Mouse (Mus musculus): Measurements from ENCODE around the gene Mknk2. TPM values are rescaled to one million over a fixed set of nuclear protein-coding genes. Genes with fewer than 3 reads are reported as not detected.
A peak's percentile ranks its signal among the peaks of the same experiment; 100 is the strongest.
"Not testable (repeated sequence)": the region's sequence is repeated elsewhere in the genome, so short reads cannot be mapped to it uniquely, and the experiment has no call there.

The Mknk2 gene
- polyA plus RNA-seq, 1 experiment from 2014 or later: 71.1 TPM

DNA sequence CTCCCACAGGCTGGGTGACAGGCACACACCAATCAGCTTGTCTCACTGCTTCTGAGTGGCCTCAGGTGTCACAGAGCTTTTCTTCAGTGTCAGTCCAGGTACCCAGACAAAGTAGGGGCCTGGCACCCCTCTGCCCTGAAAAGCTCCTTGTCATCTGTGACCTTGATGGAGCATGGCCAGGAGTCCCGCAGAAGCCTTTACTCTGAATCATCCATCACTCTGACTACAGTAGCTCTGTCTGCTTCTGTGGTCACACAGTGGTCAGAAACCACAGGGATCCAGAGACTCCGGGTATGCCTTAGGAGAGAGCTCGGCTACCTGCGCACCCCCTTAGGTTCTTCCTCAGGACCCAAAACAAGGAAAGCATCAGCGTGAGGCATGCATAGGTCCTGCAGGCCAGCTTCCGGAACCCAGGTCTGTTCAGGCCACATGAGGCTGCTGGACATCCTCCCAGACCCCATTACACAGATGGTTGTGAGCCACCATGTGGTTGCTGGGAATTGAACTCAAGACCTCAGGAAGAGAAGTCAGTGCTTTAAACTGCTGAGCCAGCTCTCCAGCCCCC, 24.7 kb downstream of the Mknk2 start:
- Histone ChIP-seq H3K36me3 (ENCODE audit: control insufficient read depth, insufficient read depth, low read length) (peaks cover 6% of the 10 kb centered on the region; the same call in 1 of the 2 replicates), H3K9me3 (ENCODE audit: control insufficient read depth, low read length) (no peaks in the 10 kb centered on the region), H3K4me1 (replicated peaks; ENCODE audit: control insufficient read depth, insufficient read depth, low read length) (peaks cover 14% of the 10 kb centered on the region), H3K4me2 (ENCODE audit: low read length) (no peak overlapping the region), H3K4me3 (ENCODE audit: low read depth, low read length) (no peak overlapping the region), H3K9ac (ENCODE audit: low read length) (no peak overlapping the region), H3K27me3 (replicated peaks; ENCODE audit: control insufficient read depth, insufficient read depth, low read length) (no peaks in the 10 kb centered on the region), H3K27ac (ENCODE audit: low read depth) (no peak overlapping the region)
- WGBS: 87% methylated on average over 6 of the region's 6 CpGs
- DNase-seq (ENCODE audit: low spot score) (no peak), ATAC-seq (replicated peaks; ENCODE audit: low FRiP score, low TSS enrichment, low read depth) (no peak)

DNA sequence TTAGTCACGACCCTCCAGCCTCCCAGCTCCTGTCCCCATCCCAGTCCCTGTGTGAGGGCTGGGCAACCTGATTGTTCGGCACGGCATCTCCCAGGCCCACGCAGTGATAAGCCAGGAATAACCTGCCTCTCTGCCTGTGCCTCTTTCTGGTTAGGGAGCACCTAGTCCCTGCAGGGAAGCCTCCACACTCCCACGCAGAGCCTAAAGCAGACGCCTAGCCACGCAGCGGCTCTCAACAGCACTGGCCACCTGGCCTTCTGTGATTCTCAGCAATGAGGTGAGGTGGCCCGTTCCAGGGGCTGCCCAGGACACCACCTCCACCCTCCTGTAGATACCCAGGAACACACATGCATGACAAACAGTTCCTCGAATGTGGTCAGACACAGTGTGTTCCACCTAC, 27.5 kb downstream of the Mknk2 start:
- WGBS: 91% methylated on average over 10 of the region's 10 CpGs
- DNase-seq (ENCODE audit: low spot score): no peak
- H3K27ac ChIP-seq (ENCODE audit: low read depth): no peak overlapping the region
- peaks cover 29% of the 10 kb centered on the region for H3K36me3 ChIP-seq (ENCODE audit: control insufficient read depth, insufficient read depth, low read length)
- no peak overlapping the region for H3K4me3 ChIP-seq (ENCODE audit: low read depth, low read length)
- no peaks in the 10 kb centered on the region for H3K27me3 ChIP-seq (replicated peaks; ENCODE audit: control insufficient read depth, insufficient read depth, low read length)
- no peak overlapping the region for H3K4me2 ChIP-seq (ENCODE audit: low read length)
- no peak overlapping the region for H3K9ac ChIP-seq (ENCODE audit: low read length)
- no peaks in the 10 kb centered on the region for H3K9me3 ChIP-seq (ENCODE audit: control insufficient read depth, low read length)
- no peak for ATAC-seq (replicated peaks; ENCODE audit: low FRiP score, low TSS enrichment, low read depth)
- H3K4me1 ChIP-seq (replicated peaks; ENCODE audit: control insufficient read depth, insufficient read depth, low read length): peaks cover 10% of the 10 kb centered on the region

DNA sequence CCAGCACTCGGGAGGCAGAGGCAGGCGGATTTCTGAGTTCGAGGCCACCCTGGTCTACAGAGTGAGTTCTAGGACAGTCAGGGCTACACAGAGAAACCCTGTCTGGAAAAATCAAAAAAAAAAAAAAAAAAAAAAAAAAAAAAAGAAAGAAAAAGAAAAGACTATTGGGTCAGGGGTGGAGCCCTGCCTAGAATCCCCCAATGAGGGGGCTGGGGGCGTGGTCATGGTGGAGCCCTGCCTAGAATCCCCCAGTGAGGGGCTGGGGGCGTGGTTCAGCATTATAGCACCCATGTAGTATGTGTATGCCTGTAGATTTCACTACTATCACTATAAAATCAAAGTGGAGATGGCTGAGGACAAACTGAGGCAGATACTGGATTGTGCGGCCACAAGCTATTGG, 28.0 kb downstream of the Mknk2 start:
- H3K9me3 ChIP-seq (ENCODE audit: control insufficient read depth, low read length); H3K4me1 ChIP-seq (replicated peaks; ENCODE audit: control insufficient read depth, insufficient read depth, low read length); ATAC-seq (replicated peaks; ENCODE audit: low FRiP score, low TSS enrichment, low read depth); H3K27ac ChIP-seq (ENCODE audit: low read depth); H3K4me3 ChIP-seq (ENCODE audit: low read depth, low read length); DNase-seq (ENCODE audit: low spot score); H3K27me3 ChIP-seq (replicated peaks; ENCODE audit: control insufficient read depth, insufficient read depth, low read length); H3K4me2 ChIP-seq (ENCODE audit: low read length); H3K9ac ChIP-seq (ENCODE audit: low read length): not testable (repeated sequence)
- WGBS: 87% methylated on average over 6 of the region's 6 CpGs
- H3K36me3 ChIP-seq (ENCODE audit: control insufficient read depth, insufficient read depth, low read length): peaks cover 34% of the 10 kb centered on the region

DNA sequence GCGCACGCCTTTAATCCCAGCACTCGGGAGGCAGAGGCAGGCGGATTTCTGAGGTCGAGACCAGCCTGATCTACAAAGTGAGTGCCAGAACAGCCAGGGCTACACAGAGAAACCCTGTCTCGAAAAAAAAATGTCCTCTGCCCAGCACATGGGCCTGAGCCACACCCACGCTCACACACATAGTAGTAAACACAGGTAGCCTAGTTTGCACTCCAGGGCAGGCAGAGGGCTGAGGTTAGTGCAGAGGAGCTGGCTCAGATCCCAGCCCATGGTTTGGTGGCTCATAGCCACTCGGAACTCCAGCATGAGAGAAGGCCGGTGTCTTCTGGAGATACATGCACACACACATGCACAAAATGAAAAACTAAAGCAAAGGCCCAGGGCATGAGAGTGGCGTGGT, 31.0 kb downstream of the Mknk2 start:
- H3K4me3 ChIP-seq (ENCODE audit: low read depth, low read length): no peak overlapping the region
- no peak overlapping the region for H3K4me2 ChIP-seq (ENCODE audit: low read length)
- H3K4me1 ChIP-seq (replicated peaks; ENCODE audit: control insufficient read depth, insufficient read depth, low read length): no peaks in the 10 kb centered on the region
- no peak overlapping the region for H3K9ac ChIP-seq (ENCODE audit: low read length)
- DNase-seq (ENCODE audit: low spot score) (no peak), ATAC-seq (replicated peaks; ENCODE audit: low FRiP score, low TSS enrichment, low read depth) (no peak)
- no peaks in the 10 kb centered on the region for H3K9me3 ChIP-seq (ENCODE audit: control insufficient read depth, low read length)
- WGBS: 90% methylated on average over 10 of the region's 10 CpGs
- H3K36me3 ChIP-seq (ENCODE audit: control insufficient read depth, insufficient read depth, low read length): peaks cover 63% of the 10 kb centered on the region
- no peaks in the 10 kb centered on the region for H3K27me3 ChIP-seq (replicated peaks; ENCODE audit: control insufficient read depth, insufficient read depth, low read length)
- H3K27ac ChIP-seq (ENCODE audit: low read depth): no peak overlapping the region

DNA sequence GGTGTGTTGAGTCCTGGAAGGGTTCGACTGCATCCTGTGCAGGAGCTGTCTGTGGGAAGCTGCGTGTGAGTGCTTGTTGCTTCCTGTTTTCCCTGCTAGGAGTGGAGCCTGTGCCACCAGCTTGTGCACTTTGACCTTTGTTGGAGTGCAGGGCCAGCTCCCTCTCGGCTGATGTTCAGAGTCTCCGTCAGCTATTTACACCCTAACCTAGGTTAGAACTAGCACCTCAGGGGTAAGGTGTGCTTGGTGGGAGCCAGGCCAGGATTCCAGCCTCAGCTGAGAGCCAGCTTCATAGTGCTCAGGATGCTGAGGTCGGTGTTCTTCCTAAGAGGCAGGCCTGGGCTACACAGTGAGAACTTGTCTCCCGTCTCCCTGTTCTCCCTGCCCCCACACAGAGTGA, 42.6 kb downstream of the Mknk2 start:
- DNase-seq (ENCODE audit: low spot score) (no peak), ATAC-seq (replicated peaks; ENCODE audit: low FRiP score, low TSS enrichment, low read depth) (no peak)
- Histone ChIP-seq H3K4me2 (ENCODE audit: low read length) (no peak overlapping the region), H3K27me3 (replicated peaks; ENCODE audit: control insufficient read depth, insufficient read depth, low read length) (no peaks in the 10 kb centered on the region), H3K9me3 (ENCODE audit: control insufficient read depth, low read length) (no peaks in the 10 kb centered on the region), H3K4me3 (ENCODE audit: low read depth, low read length) (no peak overlapping the region), H3K36me3 (ENCODE audit: control insufficient read depth, insufficient read depth, low read length) (peaks cover 76% of the 10 kb centered on the region), H3K27ac (ENCODE audit: low read depth) (no peak overlapping the region), H3K9ac (ENCODE audit: low read length) (no peak overlapping the region), H3K4me1 (replicated peaks; ENCODE audit: control insufficient read depth, insufficient read depth, low read length) (no peaks in the 10 kb centered on the region)
- 73% methylated on average over 6 of the region's 6 CpGs for WGBS

DNA sequence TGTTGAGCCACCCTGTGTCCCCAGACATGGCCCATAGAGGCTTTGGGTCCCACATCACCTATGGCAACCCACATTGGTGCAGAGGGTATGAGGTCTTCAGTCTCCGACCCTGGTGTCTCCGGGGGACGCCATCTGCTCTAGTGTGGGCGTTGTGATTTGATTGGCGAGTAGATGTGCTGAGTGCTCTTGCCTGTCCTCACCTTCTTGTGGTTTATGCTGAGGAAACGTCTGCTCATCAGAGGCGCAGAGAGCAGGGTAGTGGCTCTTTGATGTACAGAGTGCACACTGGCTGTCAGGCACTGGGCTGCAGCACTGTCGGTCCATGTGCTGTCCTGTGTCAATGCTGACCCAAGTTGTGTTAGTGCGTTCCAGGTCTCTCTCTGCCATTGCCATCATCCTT, 49.0 kb downstream of the Mknk2 start:
- WGBS: 84% methylated on average over 9 of the region's 9 CpGs
- no peak for ATAC-seq (replicated peaks; ENCODE audit: low FRiP score, low TSS enrichment, low read depth)
- no peak overlapping the region for H3K27ac ChIP-seq (ENCODE audit: low read depth)

DNA sequence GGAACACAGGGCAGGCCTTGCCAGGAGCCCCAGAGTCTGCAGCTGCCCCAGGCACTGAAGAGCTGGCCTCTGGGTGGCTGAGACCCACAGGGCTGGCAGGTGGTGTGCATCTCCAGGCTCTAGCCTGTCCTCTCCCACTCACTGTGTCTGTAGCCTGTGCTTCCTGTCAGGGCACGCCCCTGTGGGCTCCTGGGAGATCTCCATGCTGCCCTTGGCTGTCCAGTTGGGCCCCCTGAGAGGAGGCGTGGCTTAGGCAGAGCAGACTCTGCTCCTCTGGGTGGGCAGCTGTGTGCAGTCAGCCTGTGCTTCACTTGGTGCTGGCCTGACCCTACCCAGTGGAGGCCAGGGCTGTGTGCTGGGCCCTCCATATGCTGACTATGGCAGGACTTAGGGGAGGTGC, 50.2 kb downstream of the Mknk2 start:
- Histone ChIP-seq H3K27me3 (replicated peaks; ENCODE audit: control insufficient read depth, insufficient read depth, low read length) (no peaks in the 10 kb centered on the region), H3K4me1 (replicated peaks; ENCODE audit: control insufficient read depth, insufficient read depth, low read length) (peaks cover 19% of the 10 kb centered on the region), H3K4me2 (ENCODE audit: low read length) (no peak overlapping the region), H3K27ac (ENCODE audit: low read depth) (peak overlapping the region; percentile 47; the same call in 1 of the 2 replicates), H3K36me3 (ENCODE audit: control insufficient read depth, insufficient read depth, low read length) (0 out of 2 replicates have a peak, but pooled peaks cover 14% of the 10 kb centered on the region), H3K9me3 (ENCODE audit: control insufficient read depth, low read length) (no peaks in the 10 kb centered on the region), H3K4me3 (ENCODE audit: low read depth, low read length) (no peak overlapping the region), H3K9ac (ENCODE audit: low read length) (no peak overlapping the region)
- ATAC-seq (replicated peaks; ENCODE audit: low FRiP score, low TSS enrichment, low read depth) (peak; percentile 47), DNase-seq (ENCODE audit: low spot score) (no peak)
- 16% methylated on average over 2 of the region's 2 CpGs for WGBS

More for the DNA sequence above, 49.0 kb downstream of the Mknk2 start:
- DNase-seq (ENCODE audit: low spot score): no peak
- Histone ChIP-seq H3K4me1 (replicated peaks; ENCODE audit: control insufficient read depth, insufficient read depth, low read length) (peaks cover 17% of the 10 kb centered on the region), H3K9me3 (ENCODE audit: control insufficient read depth, low read length) (no peaks in the 10 kb centered on the region), H3K36me3 (ENCODE audit: control insufficient read depth, insufficient read depth, low read length) (peaks cover 16% of the 10 kb centered on the region; the same call in 1 of the 2 replicates), H3K27me3 (replicated peaks; ENCODE audit: control insufficient read depth, insufficient read depth, low read length) (no peaks in the 10 kb centered on the region), H3K9ac (ENCODE audit: low read length) (no peak overlapping the region), H3K4me3 (ENCODE audit: low read depth, low read length) (no peak overlapping the region), H3K4me2 (ENCODE audit: low read length) (no peak overlapping the region)

DNA sequence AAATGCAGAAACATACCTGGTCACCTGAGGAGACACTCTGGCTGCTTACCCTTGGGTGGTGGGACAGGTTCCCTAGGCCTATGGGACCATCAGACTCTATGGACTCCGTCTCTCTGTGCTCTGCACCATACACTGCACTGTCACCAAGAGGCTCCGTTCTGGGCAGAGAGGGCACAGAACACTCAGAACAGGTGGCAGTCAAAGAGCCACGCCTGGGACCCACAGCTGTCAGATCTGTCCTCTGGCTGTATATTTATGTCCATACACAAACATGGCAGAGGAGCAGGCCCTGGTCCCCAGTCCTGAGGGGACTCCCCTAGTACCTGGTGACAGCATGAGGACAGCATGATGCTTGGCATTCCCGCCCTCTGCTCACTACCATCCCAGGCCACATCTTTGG, 52.1 kb downstream of the Mknk2 start:
- WGBS: 89% methylated on average over 4 of the region's 4 CpGs
- Histone ChIP-seq H3K27ac (ENCODE audit: low read depth) (no peak overlapping the region), H3K9ac (ENCODE audit: low read length) (no peak overlapping the region), H3K4me2 (ENCODE audit: low read length) (no peak overlapping the region), H3K36me3 (ENCODE audit: control insufficient read depth, insufficient read depth, low read length) (0 out of 2 replicates have a peak, but pooled peaks cover 5% of the 10 kb centered on the region), H3K9me3 (ENCODE audit: control insufficient read depth, low read length) (no peaks in the 10 kb centered on the region), H3K4me1 (replicated peaks; ENCODE audit: control insufficient read depth, insufficient read depth, low read length) (peaks cover 23% of the 10 kb centered on the region), H3K27me3 (replicated peaks; ENCODE audit: control insufficient read depth, insufficient read depth, low read length) (no peaks in the 10 kb centered on the region), H3K4me3 (ENCODE audit: low read depth, low read length) (no peak overlapping the region)
- no peak for DNase-seq (ENCODE audit: low spot score)
- ATAC-seq (replicated peaks; ENCODE audit: low FRiP score, low TSS enrichment, low read depth): no peak

DNA sequence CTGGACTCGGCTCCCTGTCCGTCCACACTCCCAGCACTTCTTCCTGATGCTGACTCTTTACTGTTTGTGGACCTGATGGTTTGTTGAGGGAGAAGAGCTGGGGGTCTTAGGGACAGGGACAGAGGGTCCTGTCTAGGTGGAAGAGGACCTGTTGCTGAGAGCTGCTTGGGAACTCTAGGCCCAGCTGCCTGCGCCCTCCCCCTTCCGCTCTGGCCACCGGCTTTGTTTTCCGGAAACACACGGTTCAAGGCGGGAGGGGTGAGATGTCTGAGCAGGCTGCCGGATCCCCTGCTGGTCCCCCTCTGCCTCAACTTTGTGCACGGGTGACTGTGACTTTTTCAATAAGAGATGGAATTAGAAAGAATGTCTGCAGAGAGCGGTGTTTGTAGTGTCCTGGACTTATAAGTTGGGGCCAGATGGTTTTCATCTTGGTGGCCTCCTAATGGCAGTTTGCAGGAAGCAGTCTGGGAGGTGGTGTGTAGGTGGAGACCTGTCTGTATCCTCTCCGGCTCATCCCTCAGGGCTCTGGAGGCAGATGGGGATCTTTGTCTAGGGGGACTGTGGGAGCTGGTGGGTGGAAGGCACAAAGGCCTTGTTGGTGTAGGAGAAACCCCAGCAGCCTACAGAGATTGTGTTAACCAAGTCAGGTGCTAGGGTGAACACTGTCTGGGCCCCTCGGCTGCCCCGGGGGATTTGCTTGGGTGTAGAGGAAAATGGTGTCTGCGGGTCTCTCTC, 54.3 kb downstream of the Mknk2 start:
- Histone ChIP-seq H3K36me3 (ENCODE audit: control insufficient read depth, insufficient read depth, low read length) (no peaks in the 10 kb centered on the region), H3K9me3 (ENCODE audit: control insufficient read depth, low read length) (no peaks in the 10 kb centered on the region), H3K27me3 (replicated peaks; ENCODE audit: control insufficient read depth, insufficient read depth, low read length) (no peaks in the 10 kb centered on the region), H3K4me2 (ENCODE audit: low read length) (peak overlapping the region; percentile 98), H3K9ac (ENCODE audit: low read length) (peak overlapping the region; percentile 78), H3K4me3 (ENCODE audit: low read depth, low read length) (peak overlapping the region; percentile 82), H3K27ac (ENCODE audit: low read depth) (peak overlapping the region; percentile 95), H3K4me1 (replicated peaks; ENCODE audit: control insufficient read depth, insufficient read depth, low read length) (peaks cover 23% of the 10 kb centered on the region)
- WGBS: 11% methylated on average over 15 of the region's 15 CpGs
- ATAC-seq (replicated peaks; ENCODE audit: low FRiP score, low TSS enrichment, low read depth) (no peak), DNase-seq (ENCODE audit: low spot score) (peak; percentile 78)
